Mouse (Mus musculus) right cerebral cortex, adult 18-20 months (tissue): ENCODE results near the gene Lhpp.

Experiments used
- DNase-seq: peaks from one replicate; pipeline ENCODE4 v3.0.0; 2022; ENCODE audit warnings: mixed read lengths

Gene Lhpp

DNA sequence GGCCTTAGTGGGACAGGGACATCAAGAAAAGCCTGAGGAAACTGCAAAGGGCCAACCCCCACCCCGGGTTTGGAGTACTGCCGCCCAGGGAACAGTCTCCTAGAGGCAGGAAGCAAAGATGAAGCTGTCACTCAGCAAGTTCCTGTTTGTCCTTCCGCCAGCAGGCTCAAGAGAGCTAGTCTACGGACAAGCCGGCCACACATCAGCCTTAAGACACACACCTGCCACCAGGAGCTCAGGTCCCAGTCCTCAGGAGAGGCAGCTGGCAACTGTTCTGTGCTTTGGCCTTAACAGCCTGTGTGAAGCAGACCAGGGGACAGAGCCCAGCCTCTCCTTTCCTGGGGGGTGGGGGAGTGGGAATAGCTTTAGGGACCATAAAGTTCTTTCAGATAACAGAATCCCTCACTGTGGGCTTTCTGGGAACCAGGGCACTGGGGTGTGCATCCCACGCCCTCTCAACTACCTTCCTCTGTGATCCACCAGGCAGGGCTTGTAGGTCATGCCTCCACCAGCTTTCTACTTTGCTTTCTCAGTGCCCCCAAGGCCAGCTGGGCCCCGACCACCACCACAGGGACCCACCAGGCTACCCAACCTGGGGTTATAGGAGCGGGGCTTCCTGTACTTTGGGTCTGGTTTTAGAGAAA, 103.2 kb downstream of the Lhpp start:
- DNase-seq = no peak

DNA sequence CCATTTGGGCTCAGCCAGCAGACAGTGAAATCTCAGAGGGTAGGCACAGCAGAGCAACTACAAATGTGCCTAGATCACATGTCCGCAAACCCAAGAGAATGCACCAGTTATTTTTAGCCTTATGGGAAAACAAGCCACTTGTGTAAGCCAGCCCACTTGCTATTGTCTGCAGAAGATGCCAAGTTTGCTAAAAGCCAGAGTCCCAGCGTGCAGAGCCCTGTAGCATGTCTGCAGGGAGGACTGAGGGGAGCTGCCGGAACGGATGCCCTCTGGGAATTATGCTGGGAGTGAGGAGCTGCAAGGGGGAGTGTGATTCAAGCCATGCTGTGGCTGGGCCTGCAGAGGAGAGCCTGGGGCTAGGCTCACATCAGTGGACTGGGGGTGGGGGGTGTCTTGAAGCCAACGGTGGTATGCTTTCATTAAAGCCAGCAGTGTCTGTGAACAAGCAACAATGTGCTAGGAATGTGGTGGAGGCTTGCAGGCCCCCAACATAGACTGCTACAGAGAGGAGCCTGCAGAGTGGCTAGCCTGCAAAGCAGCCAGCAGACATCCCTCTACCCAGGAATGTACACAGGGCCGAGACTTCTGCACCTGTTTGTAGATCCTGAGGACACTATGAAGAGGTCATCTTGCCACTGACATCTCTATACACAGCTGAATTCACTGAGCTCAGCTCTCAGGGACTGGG, 103.9 kb downstream of the Lhpp start:
- DNase-seq = peak; percentile 71

DNA sequence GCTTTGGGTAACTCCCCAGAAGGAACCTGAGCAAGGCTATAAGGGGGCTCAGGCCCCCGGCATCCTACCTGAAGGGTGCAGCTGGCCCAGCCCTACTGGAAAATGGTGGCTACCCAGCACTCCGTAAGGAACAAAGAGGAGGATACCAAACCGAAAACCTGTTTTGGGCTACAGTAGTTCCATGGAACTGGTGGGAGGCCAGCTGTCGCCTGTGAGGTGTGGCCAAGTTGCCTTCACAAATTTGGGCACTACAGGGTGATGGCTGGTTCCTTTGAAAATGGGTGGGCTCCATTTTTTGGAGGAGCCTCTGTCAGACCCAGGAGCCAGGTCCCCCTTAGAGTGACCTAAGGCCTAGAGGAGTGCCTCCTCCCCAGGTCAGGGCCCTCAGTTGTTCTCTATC, 104.8 kb downstream of the Lhpp start:
- DNase-seq = no peak

DNA sequence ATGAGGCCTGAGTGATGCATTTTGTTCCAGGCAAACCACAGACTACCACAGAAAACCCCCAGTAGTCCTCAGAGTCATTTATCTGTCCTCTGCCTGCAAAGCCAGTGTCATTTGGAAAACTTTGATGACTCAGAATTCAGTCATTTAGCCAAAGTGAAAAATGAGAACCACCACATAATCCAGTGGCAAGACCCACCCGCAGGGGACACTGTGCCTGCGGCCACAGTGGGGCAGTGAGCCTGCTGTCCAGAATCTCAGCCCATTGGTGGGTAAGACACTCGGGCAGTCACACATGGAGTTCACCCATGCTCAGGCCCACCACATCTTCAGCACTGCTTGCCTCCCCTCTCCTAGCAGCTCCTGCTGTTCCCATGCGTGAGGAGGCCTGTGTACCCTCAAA, 109.1 kb downstream of the Lhpp start:
- DNase-seq = no peak

DNA sequence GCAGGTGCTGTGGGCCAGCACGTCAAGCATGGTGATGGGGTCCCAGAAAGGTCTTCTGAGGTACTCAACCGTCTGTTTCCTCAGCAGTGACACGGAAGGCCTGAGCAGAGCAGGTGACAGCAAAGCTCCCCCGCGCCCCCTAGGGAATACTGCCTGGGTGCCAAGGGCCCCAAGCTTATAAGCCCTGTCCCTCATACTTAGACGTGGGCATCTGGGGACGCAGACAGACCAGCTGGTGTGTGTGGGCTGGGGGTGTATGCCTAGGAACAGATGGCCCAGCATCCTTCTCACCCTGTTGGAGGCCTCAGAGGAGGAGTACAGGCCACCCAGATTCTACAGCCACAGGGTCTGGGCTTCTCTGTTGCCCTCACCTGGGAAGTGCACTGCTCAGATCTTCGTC, 110.1 kb downstream of the Lhpp start:
- peak; percentile 71 for DNase-seq

DNA sequence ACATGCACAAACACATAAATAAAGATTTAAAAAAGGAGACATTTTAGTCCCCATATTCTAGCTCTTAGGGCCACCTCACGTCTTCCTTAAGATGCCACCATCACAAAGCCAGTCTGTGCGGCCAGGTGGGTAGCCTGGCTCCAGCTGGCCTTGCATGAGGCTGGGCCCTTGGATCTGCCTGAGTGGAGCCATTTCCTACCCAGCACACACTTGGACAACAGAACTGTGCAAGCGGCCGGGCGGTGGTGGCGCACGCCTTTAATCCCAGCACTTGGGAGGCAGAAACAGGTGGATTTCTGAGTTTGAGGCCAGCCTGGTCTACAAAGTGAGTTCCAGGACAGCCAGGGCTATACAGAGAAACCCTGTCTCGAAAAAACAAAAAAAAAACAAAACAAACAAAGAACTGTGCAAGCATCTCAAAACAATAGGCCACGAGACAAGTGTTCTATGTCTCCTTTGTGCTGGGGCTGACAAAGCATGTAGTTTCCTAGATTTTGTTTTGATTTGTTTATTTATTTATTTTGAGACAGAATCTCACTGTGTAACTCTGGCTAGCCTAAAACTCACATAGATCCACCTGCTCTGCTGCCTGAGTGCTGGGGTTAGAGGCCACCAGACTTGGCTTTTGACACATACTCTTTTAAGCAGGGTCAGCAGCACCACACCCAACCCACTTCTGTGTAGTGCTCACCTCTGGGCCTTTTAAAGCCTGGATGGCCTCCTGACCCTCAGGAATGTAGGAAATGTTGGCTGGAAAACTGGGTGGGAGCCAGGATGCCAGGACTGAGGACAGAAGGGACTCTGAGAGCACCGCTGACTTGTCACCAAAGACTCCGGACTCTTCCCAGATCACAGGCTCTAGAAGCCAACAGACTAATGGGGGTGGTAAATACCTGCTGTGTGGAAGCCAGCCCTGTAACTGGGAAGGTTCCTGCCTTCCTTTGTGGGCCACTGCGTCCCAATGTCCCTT, 112.2 kb downstream of the Lhpp start:
- DNase-seq = no peak

DNA sequence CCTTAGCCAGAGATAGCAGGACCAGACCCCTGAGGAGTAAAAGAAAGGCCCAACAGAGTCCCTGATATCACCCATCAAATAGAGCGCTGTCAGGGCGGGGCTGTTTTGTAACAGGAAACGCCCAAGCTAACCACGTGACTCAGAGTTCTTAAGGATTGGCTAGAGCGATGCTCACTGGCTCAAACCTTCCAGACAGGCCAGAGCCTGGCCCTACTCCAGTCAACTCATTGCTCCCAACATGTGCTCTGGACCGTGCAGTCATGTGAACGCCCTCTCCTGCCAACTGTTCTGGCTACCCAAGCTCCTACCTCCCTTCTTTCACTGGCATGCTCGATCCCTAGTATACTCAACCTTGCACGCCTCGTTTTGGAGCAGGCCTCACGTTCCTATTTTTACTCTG, 113.5 kb downstream of the Lhpp start:
- DNase-seq = peak; percentile 53

DNA sequence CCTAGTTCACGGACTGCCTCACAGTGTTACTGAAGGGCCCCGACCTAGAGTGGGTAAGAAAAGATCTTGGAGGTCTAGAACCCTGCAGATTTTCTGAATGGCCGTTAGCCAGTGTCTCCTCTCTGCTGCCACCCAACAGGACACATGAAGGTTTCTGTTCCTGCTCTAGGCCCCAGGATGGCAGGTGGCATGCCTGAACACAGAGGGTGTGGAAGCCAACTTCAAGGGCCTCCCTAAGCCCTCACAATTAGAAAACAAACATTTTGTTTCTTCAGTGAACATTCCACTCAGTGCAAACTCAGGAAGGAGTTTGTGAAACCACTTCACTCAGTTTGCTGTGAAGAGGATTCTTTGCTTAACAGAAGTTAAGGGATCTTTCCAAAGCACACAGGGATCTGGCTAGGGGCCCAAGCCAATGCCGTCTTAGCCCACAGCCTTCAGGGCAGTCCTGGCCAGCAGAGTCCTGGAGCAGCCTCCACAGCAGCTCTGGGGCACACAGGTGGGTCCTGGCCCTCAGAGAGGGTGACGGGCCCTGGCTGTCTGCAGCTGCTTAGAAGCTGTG, 114.1 kb downstream of the Lhpp start:
- DNase-seq = no peak

DNA sequence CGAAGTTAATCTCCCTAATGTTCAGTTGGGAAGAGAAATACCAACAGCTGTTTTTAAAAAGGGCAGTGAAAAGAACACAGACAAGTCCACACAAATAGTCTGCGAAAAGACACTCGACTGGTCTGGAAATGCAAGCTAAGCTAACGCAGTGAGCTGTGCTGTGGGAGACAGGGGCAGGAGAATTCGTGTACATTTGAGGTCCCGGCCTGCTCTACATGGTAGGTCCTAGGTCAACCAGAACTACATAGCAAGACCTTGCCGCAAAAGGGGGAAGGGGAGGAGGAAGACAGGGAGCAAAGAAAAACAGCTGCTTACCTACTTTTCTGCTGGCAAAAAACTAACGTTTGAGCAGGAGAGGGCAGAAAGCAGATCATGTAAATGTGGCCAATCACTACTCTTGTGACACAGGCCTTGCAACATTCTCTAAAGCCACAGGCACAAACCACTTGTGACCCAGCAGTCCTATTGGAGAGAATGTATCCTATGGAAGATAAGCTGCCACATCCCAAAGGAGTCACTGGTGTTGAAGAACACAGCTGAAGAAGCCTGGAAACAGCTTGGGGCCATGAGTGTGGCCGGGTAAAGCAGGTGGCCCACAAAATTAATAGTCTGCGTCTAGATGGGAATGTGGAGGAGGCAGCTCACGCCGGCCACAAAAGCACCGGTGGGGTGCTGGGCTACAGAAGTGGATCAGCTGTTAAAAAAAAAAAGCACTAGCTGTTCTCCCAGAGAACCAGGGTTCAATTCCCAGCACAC, 115.8 kb downstream of the Lhpp start:
- no peak for DNase-seq

DNA sequence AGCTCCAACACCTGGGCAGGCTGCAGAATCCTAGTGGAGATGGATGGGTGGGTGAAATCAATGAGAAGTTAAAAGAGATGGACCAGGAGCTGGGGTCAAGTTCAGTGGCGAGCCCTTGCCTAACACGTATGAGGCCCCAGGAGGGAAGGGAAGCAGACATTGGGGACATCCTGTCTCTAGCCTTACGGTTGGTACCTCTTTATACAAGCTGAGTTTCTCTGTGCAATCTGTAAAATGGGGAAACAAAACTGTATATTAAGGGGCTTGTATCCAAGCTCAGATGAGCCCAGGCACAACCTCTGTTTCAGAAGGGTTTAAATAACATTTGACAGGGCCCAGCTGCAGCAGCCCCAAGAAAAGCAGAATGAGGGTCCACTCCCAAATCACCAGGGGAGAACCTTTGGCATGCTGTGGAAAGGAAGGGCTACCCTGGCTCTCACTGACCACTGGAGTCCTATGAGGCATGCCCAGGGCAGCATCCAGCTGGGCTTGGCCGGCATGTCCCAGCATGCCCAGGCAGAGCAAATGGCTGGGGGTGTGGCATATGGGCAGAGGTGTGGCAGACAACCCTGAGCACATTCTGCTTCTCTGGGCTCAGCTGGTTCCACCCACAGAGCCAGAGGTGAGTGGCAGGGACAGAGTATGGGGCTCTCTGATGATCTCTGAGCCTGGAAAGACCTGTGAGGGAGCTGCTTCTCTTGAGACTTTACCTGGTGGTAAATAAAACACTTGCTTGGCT, 118.8 kb downstream of the Lhpp start:
- no peak for DNase-seq

DNA sequence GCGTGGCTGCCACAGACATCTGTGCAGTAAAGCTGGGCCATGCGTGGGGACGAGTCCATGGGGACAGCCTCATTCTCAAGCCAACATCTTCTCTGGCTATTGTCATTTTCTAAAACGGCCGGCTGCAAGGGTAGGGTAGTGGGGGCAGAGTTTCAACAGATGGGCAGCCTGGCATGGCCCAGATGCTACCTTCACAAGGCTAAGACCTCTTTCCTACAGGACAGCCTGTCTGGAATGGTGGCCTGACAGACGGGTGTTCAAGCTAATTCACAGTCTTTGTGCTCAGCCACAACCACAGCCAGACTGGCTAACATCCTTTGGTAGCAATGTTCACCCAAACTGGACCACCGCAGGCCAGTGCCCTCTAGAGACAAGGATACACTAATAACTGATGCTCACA, 120.1 kb downstream of the Lhpp start:
- no peak for DNase-seq

DNA sequence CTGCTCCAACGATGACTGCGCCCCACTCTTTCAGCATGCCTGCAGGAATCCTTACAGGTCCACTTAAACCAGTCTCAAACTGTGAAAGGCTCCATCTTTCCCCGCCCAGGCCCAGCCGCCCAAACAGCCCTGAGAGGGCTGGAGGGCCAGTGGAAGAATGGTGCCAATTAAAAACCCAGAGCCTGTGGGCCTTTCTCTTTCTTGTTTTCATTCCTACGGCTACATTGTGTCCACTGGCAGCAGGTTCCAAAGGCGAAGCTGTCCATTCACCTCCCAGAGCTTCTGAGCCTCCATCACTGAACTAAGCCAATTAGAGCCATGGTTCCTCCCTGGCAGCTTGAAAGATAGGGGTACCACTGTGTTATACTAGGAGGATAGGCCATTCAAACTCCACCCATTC, 121.1 kb downstream of the Lhpp start:
- no peak for DNase-seq

DNA sequence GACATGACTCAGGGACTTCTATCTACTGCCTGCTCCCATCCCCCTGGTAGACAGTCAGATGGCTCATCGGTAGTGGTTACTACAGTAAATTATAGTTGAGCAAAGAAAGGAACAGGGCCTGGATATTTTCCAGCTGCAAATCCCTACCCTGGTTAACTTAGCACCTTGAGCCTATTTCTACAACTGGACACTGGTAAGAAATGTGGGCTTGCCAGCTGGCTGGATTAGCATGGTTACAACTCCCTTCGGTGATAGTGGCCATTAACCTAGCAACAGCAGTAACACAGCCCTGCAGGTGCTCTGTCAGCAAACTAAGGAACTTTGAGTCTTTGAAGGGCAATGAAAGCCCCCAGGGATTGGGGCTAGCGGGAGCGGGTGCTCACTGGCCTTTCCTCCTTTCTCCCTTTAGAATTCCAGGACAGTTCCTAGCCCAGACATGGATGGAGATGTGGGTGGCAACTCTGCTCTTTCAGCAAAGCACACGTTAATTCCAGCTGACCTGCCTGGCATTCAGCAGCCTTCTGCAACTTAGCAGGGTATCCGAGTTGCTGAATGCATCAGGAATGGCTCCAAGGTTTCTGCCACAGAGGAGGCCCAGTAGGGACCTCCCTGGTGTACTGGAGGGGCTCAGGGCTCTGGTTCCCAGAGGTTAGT, 121.8 kb downstream of the Lhpp start:
- no peak for DNase-seq

DNA sequence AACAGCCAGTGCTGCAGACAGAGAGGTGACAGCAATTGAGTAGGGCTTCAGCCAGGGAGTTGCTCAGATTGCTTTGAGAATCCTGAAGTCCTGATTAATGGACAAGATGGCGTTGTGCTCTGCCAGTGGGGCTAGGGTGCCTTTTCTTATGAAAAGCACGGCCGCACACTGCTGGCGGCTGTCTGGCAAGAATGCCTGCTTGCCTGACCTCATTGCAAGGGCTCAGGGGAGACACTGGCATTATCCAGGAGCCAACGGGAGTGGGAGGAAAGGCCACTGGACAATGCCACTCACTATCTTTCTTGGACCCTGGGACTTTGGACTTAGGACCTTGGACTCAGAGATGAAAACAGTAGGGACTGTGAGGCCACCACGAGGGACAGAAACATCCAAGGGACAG, 123.1 kb downstream of the Lhpp start:
- DNase-seq = no peak

DNA sequence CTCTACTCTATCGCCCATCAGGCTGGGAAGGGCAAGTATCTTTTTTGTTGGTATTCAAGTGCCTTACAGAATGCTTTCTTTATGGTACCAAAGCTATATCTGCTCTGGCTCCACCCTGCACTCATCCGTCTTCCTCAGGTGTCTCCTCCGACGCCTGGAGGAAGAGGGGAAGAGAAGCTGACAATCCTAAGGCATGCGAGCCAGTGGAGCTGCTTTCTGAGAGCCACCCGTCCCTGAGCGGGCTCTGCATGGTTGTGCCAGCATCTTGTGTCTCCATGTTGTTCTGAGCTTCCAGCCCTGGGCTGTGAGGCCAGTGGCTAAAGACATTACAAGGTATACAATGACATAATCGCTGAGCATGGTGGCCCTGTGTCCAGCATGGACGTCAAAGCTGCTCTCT, 123.8 kb downstream of the Lhpp start:
- DNase-seq = no peak

DNA sequence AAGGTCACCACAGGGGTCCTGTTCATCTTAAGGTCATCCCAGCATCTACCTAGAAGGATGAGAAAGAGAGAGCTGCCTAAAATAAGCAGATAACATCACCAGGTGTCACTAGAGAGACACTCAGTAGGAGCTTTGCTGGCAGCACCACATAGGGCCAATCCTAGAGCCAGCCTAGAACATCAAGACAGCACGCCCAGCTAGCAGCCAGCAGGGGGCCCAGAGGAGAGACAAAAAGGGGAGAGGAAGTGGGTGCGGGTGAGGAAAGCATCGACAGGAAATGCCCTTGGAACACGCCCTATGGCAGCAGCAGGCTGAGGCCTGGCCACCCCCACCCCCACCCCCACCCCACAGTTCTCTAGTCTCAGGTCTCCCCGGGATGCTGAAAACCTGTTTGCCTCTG, 124.7 kb downstream of the Lhpp start:
- DNase-seq = no peak

DNA sequence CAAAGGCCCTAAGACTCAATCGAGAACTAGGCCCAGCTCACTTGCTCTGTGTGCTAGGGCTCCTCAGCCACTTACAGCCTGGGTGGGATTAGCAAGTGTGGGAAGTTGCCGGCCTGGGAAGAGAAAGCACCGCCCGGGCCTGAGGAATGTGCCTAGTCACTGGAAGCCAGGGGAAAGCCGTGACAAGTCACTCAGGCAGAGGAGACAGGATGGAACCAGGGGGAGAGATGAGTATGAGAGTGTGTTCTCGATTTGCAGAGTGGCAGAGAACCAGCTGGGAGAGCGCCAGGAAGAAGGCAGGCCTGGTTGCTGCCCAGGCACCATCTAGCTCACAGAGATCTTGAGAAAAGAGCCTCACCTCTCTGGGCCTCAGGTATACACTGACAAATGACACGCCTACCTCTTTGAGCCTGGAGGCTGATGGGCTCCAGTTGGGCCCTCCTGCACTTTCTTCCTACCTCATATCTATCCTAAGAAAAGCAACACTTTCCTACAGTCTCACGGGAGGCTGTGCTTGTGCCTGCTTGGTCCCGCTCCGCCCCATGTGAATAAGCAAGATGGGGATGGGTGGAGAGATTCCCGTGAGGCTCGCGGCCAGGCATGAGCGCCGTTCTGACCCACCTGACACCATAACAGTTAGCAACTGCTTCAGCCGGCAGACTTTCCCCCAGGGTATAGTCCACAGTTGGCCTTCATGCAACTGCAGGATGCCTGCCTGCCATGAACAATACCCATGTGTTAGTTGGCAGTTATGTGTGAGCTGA, 125.8 kb downstream of the Lhpp start:
- DNase-seq = peak; percentile 77

DNA sequence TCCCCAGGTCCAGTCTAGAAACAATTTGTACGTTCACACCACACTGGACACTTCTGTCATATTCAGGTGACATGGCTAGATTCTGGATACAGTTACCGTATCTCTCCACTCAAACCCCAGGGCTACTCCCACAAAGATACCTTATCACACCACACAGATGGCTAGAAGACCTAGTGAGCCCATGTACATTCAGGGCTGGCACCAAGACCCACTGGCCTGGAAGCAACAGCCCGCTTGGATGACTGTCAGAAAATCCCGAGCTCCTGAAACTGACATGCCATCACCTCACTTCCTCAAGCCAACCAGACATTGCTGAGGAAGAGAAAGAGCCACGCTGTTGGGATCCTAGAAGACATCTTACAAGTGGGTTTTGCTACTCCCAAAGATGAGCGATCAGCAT, 128.4 kb downstream of the Lhpp start:
- no peak for DNase-seq

DNA sequence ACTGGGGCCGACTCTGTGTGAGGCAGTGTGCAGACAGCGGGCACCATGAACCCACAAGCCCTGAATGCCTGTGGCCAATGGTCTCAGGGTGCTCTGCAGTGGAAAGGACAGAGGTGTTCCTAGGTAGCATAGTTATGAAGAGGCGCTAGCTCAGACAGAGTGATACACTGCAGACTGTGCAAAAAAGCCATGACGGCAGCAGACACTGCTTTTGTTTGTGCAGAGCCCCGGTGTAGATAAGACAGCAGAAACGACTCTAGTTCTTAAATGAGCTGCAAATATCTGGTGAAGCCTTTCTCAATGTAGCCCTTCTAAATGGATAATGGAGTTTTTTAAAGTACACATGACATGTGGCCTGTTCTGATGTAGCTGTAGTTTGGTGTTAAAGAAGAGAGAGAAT, 129.4 kb downstream of the Lhpp start:
- DNase-seq = no peak

DNA sequence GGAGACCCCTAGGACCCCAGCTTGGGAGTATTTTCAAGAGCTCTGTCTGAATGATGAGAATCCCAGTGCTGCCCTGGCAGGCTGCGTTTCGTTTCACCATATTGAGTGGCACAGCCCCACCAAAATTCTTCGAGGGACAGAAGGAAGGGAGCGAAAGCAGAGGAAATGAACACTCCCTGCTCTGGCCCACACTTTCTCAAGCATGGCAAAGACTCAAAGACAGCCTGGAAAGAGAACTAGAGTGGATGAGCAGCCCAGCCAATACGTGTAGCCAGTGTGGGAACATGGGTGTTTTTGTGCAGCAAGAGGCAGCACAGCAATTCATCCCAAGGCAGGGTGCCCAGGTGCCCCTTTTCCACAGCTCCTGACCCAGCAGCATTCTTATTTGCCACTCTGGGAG, 132.5 kb downstream of the Lhpp start:
- no peak for DNase-seq

DNA sequence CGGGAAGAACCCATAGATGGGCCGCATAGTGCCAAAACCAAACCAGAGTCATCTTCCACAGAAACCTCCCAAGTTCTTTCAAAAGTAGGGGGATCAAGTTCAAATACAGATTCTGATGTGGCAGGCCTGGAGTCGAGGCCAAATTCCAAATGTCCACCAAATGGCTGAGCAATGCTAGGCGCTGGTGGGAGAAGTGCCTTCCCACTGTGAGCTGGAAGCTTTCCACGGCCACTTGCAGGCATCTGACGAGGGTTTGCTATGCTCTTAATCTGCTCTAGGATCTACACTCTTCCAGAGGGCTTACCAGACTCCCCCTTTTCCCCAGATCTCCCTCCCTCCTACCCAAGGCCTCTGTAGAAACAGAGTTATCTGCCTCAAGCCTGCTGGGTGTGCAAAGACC, 136.7 kb downstream of the Lhpp start:
- DNase-seq = no peak
